Mouse (Mus musculus) B cell, adult 67 days (primary cell): ENCODE results near the gene Prrg4. TPM values are rescaled to one million over a fixed set of nuclear protein-coding genes. Genes with fewer than 3 reads are reported as not detected.

ENCODE experiments used
- total RNA-seq, 2 experiments: library from RNA; stranded (reverse); gene quantifications; 4 replicates each; pipeline ENCODE4 v1.2.4; 2023

Prrg4 gene
- 1 to 10 TPM; 5.3 to 9.5 TPM for total RNA-seq

GRCm38 (mm10) chr2:104849276-104849990 lies at the start of gene Prrg4:
Prrg4 (minus strand) TSS chr2:104849876.

GRCm38 (mm10) chr2:104867282-104867855 lies 17.7 kb upstream of the Prrg4 start, which contains the start of gene Ccdc73:
Ccdc73 (plus strand) TSS chr2:104867805.

GRCm38 (mm10) chr2:104816371-104816827 lies 33.3 kb downstream of the Prrg4 start, which contains the start of gene Qser1:
Qser1 (minus strand) TSS chr2:104816760.

Other genes with a start within 250 kb of the Prrg4 start
- 1 to 10 TPM; 2.8 to 4.0 TPM for gene Tcp11l1, start 137.7 kb downstream of the Prrg4 start, total RNA-seq
- not detected for gene Pin1rt1, start 133.5 kb downstream of the Prrg4 start, total RNA-seq
- under 1 TPM; 0.41 to 0.42 TPM for gene Depdc7, start 107.0 kb downstream of the Prrg4 start, total RNA-seq
- 10 to 100 TPM; 12.9 to 17.0 TPM for gene Qser1, start 33.1 kb downstream of the Prrg4 start, total RNA-seq
- not detected for gene Ccdc73, start 17.9 kb upstream of the Prrg4 start, total RNA-seq
- gene Eif3m, start 167.2 kb upstream of the Prrg4 start, total RNA-seq, result 100 to 1,000 TPM; 129 TPM
- gene Gm11060, start 242.1 kb upstream of the Prrg4 start, total RNA-seq, result not detected